Mouse (Mus musculus): ENCODE results near the gene Smg1. TPM values are rescaled to one million over a fixed set of nuclear protein-coding genes. Genes with fewer than 3 reads are reported as not detected.

Smg1 gene
- polyA plus RNA-seq (2015; fragmentation: Nextera tagmentation; extraction: Ambion mirVana) = 23.6 and 25.1 TPM in 2 replicates

DNA sequence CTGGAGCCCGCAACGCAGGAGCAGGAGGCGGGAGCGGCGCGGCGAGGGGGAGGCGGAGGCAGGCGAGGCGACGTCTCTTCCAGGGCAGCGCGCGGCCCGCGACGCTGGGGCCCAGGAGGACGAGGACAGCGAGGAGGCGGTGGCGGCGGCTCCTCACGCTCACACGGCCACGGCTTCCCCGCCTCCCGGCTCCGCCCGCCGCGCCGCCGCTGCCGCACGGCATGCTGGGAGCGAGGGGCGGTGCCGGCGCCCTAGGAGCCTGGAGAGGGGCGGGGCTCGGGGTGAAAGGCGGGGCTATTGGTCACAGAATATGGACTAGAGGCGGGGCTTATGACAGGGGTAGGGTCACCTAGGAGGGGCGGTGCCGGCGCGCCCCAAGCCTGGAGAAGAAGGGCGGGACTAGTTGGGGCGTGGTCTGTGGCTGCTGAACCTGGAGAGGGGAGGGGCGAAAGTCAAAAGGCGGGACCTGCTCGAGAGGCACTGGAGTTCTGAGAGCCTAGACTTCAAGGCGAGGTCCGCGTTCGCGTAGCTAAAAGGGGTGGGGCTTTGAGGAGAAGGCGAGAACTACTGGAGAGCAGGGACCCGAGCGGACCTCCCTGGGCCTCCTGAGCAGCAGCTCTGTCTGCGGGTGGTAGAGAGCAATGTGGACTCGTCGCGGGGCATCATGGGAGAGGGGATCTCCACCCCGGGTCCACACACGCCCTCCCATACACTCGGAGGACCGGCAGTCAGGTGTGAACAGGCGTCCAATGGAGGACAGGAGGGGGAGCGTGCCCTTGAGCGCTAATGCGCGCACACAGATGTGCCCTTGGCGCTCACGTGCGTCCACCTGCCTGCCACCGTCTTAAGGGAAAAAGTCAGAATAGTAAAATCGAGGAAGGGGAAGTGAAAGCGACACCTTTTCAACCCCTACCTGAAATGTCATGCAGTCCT is at the start of gene Smg1:
TSS of gene Smg1 (minus strand) at position 218 of the 933 bp plus-strand sequence.
- peak within 1 kb of the TSS; percentile 99 for H3K9ac ChIP-seq
- 2% methylated on average over 73 of the region's 79 CpGs for whole genome bisulfite sequencing

DNA sequence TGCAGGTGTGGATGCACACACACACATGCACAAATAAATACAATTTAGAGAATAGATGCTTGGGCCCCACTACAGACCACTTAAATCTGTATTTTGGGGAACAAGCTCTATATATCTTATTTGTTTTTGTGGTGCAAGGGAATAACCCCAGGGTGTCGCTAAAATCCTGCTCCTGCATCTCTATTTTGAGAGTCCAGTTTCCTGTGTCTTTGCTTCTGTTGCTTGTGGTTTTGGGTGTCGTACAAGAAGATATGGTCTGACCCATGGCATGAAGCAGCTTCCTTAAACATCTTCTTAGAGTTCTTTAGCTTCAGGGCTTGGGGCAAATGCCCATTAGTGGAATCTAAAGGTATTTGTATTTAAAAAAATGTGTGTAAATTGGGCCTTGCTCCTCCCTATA is 39.7 kb upstream of the Smg1 start:
- H3K9ac ChIP-seq = no peak overlapping the region
- H3K9me3 ChIP-seq = no peaks in the 10 kb centered on the region
- 78% methylated on average over 2 of the region's 2 CpGs for WGBS
- no peak overlapping the region for H3K27ac ChIP-seq
- ATAC-seq (ENCODE audit: insufficient number of reproducible peaks, insufficient read depth, low FRiP score, low TSS enrichment, low read depth) = no peak
- H3K36me3 ChIP-seq = no peaks in the 10 kb centered on the region
- H3K27me3 ChIP-seq = no peaks in the 10 kb centered on the region
- no peaks in the 10 kb centered on the region for H3K4me1 ChIP-seq
- no peak overlapping the region for H3K4me2 ChIP-seq
- H3K4me3 ChIP-seq = no peak overlapping the region

More for the DNA sequence above, at the start of gene Smg1:
- ATAC-seq (ENCODE audit: insufficient number of reproducible peaks, insufficient read depth, low FRiP score, low TSS enrichment, low read depth) = peak; percentile 96
- Histone ChIP-seq H3K27me3 (no peaks in the 10 kb centered on the region), H3K27ac (peak within 1 kb of the TSS; percentile 95), H3K9me3 (no peaks in the 10 kb centered on the region), H3K4me1 (peaks cover 12% of the 10 kb centered on the region), H3K4me2 (peak within 1 kb of the TSS; percentile 69), H3K36me3 (no peaks in the 10 kb centered on the region), H3K4me3 (peak within 1 kb of the TSS; percentile 99)

DNA sequence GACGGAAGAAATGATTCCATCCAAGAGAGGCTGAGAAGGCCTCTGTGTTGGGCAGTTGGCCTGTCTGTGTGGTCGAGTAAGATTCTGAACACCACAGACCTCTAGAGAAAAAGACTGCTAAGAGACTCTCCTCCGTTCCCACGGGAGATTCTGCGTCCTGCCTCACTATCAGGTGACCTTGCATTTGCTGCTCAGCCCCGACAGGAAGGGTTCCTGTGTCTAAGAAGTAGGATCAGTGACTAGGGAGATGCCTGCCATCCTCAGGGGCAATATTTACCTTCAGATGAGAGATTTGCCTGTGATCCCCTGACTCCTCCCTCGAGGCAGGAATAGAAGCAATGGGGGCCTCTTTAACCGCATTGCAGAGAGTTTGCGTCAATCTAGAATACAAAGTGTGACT is 39.1 kb upstream of the Smg1 start:
- Histone ChIP-seq H3K9me3 (no peaks in the 10 kb centered on the region), H3K4me1 (no peaks in the 10 kb centered on the region), H3K9ac (no peak overlapping the region), H3K27me3 (no peaks in the 10 kb centered on the region), H3K27ac (no peak overlapping the region), H3K4me2 (no peak overlapping the region), H3K4me3 (no peak overlapping the region), H3K36me3 (no peaks in the 10 kb centered on the region)
- WGBS = 68% methylated on average over 9 of the region's 9 CpGs
- no peak for ATAC-seq (ENCODE audit: insufficient number of reproducible peaks, insufficient read depth, low FRiP score, low TSS enrichment, low read depth)

- Histone ChIP-seq H3K9ac (no peak overlapping the region), H3K4me2 (no peak overlapping the region), H3K9me3 (no peaks in the 10 kb centered on the region), H3K4me3 (no peak overlapping the region), H3K27ac (no peak overlapping the region), H3K36me3 (no peaks in the 10 kb centered on the region), H3K27me3 (no peaks in the 10 kb centered on the region), H3K4me1 (0 out of 2 replicates have a peak, but pooled peaks cover 3% of the 10 kb centered on the region)
- no peak for ATAC-seq (ENCODE audit: insufficient number of reproducible peaks, insufficient read depth, low FRiP score, low TSS enrichment, low read depth)
- 41% methylated on average over 3 of the region's 3 CpGs for WGBS
Measured at GRCm38 (mm10) chr7:118279521-118279920, 36.1 kb upstream of the Smg1 start.

- Histone ChIP-seq H3K4me3 (no peak overlapping the region), H3K27me3 (no peaks in the 10 kb centered on the region), H3K4me1 (0 out of 2 replicates have a peak, but pooled peaks cover 3% of the 10 kb centered on the region), H3K9ac (no peak overlapping the region), H3K36me3 (no peaks in the 10 kb centered on the region), H3K4me2 (peak overlapping the region; percentile 31; the same call in 1 of the 2 replicates), H3K9me3 (no peaks in the 10 kb centered on the region), H3K27ac (0 out of 2 replicates have a peak overlapping the region, but pooled peaks have one; percentile 4)
- 63% methylated on average over 11 of the region's 11 CpGs for WGBS
- ATAC-seq (ENCODE audit: insufficient number of reproducible peaks, insufficient read depth, low FRiP score, low TSS enrichment, low read depth) = no peak
Measured at GRCm38 (mm10) chr7:118277335-118277910, 34.0 kb upstream of the Smg1 start.

DNA sequence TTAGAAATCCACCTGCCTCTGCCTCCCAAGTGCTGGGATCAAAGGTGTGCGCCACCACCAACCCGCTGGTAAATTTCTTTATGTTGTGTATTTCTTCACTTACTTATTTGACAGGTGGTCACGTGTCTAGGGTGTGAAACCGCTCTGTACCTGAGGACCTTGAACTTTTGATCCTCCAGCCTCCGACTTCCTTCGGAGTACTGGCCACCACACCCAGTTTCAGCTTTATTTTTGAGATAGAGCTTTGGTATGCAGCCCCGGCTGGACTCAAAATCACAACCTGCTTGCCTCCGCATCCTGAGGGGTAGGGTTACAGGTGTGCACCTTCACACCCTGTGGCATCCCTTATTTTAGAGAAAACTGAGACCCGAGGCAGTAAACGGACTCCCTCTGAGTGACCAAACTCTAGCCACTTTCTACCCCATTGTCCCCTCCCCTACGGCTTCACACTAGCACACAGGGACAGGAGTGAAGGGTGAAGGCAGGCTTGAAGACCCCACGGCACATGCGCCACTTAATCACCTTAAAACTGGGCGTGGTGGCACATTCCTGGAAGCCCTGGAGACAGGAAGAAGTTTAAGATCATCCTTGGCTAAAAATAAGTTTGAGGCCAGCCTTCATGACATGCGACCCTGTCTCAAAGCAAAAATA is 33.3 kb upstream of the Smg1 start:
- Histone ChIP-seq H3K4me2 (peak overlapping the region; percentile 31; the same call in 1 of the 2 replicates), H3K4me3 (no peak overlapping the region), H3K4me1 (0 out of 2 replicates have a peak, but pooled peaks cover 3% of the 10 kb centered on the region), H3K27me3 (no peaks in the 10 kb centered on the region), H3K9me3 (no peaks in the 10 kb centered on the region), H3K9ac (no peak overlapping the region), H3K36me3 (no peaks in the 10 kb centered on the region), H3K27ac (0 out of 2 replicates have a peak overlapping the region, but pooled peaks have one; percentile 4)
- ATAC-seq (ENCODE audit: insufficient number of reproducible peaks, insufficient read depth, low FRiP score, low TSS enrichment, low read depth) = no peak
- WGBS = 81% methylated on average over 15 of the region's 15 CpGs

- Histone ChIP-seq H3K4me3 (no peak overlapping the region), H3K36me3 (no peaks in the 10 kb centered on the region), H3K27ac (no peak overlapping the region), H3K9me3 (no peaks in the 10 kb centered on the region), H3K27me3 (no peaks in the 10 kb centered on the region), H3K4me2 (no peak overlapping the region), H3K9ac (no peak overlapping the region), H3K4me1 (0 out of 2 replicates have a peak, but pooled peaks cover 3% of the 10 kb centered on the region)
- WGBS = 80% methylated on average over 6 of the region's 6 CpGs
- no peak for ATAC-seq (ENCODE audit: insufficient number of reproducible peaks, insufficient read depth, low FRiP score, low TSS enrichment, low read depth)
Measured at GRCm38 (mm10) chr7:118275265-118275664, 31.8 kb upstream of the Smg1 start.

GRCm38 (mm10) chr7:118274851-118275250 is 31.4 kb upstream of the Smg1 start:
- Histone ChIP-seq H3K27ac (no peak overlapping the region), H3K9ac (no peak overlapping the region), H3K4me3 (no peak overlapping the region)

DNA sequence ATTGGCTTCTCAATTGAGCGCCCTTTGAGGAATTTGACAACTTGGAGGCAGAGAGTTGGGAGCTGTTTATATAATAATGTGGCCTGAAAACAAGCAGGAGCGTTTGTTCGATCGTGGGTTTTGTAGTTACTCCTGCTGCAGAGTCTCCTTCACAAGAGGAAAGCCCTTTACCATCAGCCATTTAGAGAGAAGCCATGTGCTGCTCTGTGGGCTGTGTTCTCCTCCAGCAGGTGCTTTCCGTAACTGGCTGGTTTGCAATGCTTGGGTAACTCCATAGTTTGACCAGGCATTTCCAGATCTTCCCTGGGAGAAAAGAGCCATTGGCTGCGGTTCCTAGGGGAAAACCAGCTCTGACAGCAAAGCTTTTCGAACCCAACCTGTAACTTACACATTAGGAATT is 30.7 kb upstream of the Smg1 start:
- no peaks in the 10 kb centered on the region for H3K36me3 ChIP-seq
- H3K27me3 ChIP-seq = no peaks in the 10 kb centered on the region
- no peak overlapping the region for H3K9ac ChIP-seq
- 90% methylated on average over 7 of the region's 7 CpGs for WGBS
- no peak overlapping the region for H3K4me3 ChIP-seq
- H3K4me2 ChIP-seq = no peak overlapping the region
- no peaks in the 10 kb centered on the region for H3K9me3 ChIP-seq
- H3K4me1 ChIP-seq = 0 out of 2 replicates have a peak, but pooled peaks cover 3% of the 10 kb centered on the region
- no peak for ATAC-seq (ENCODE audit: insufficient number of reproducible peaks, insufficient read depth, low FRiP score, low TSS enrichment, low read depth)
- H3K27ac ChIP-seq = no peak overlapping the region

More at GRCm38 (mm10) chr7:118274851-118275250, 31.4 kb upstream of the Smg1 start:
- WGBS = 88% methylated on average over 5 of the region's 5 CpGs
- ATAC-seq (ENCODE audit: insufficient number of reproducible peaks, insufficient read depth, low FRiP score, low TSS enrichment, low read depth) = no peak
- Histone ChIP-seq H3K9me3 (no peaks in the 10 kb centered on the region), H3K27me3 (no peaks in the 10 kb centered on the region), H3K4me1 (0 out of 2 replicates have a peak, but pooled peaks cover 3% of the 10 kb centered on the region), H3K4me2 (no peak overlapping the region), H3K36me3 (no peaks in the 10 kb centered on the region)

DNA sequence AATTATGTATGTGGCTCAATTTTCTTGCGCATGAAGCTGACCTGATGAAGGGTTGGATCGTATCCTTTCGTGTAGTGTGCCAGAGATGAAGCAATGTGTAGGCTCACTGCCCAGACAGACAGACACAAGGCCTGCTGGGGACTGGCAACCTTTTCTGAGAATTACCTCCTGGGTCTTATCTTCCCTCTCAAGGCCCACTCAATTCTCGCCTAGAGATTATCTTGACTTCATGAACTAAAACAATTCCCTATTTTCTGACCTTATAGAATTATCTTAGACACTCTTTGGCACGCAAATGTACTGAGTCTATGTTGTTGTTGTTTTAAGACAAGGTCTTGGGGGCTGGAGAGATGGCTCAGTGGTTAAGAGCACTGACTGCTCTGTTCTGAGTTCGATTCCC is 22.6 kb upstream of the Smg1 start:
- H3K4me2 ChIP-seq = no peak overlapping the region
- no peak for ATAC-seq (ENCODE audit: insufficient number of reproducible peaks, insufficient read depth, low FRiP score, low TSS enrichment, low read depth)
- no peaks in the 10 kb centered on the region for H3K9me3 ChIP-seq
- no peaks in the 10 kb centered on the region for H3K36me3 ChIP-seq
- no peak overlapping the region for H3K9ac ChIP-seq
- no peak overlapping the region for H3K27ac ChIP-seq
- 94% methylated on average over 6 of the region's 6 CpGs for WGBS
- H3K27me3 ChIP-seq = no peaks in the 10 kb centered on the region
- no peaks in the 10 kb centered on the region for H3K4me1 ChIP-seq
- no peak overlapping the region for H3K4me3 ChIP-seq

DNA sequence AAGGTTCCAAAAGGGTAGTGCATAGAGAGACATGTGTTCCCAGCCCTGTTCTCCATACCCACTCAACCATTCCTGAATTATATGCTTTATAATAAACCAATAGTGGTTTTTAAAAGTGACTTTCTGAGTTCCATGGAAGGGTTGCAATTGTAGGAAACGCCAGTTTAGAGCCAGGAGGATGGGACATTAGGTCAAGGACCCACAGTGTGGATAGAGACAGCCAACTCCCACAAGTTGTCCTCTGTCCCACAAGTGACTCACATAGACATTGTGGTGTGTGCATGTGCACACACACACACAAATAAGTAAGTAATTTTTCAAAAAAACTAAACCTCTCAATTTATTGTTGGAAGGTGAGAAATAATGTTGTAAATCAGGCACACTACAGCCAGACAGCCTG is 20.1 kb upstream of the Smg1 start:
- H3K4me1 ChIP-seq = no peaks in the 10 kb centered on the region
- H3K9ac ChIP-seq = no peak overlapping the region
- WGBS = 67% methylated on average over 1 of the region's 1 CpGs
- H3K9me3 ChIP-seq = no peaks in the 10 kb centered on the region
- H3K4me3 ChIP-seq = no peak overlapping the region
- no peak overlapping the region for H3K27ac ChIP-seq
- H3K27me3 ChIP-seq = no peaks in the 10 kb centered on the region
- no peak overlapping the region for H3K4me2 ChIP-seq
- no peak for ATAC-seq (ENCODE audit: insufficient number of reproducible peaks, insufficient read depth, low FRiP score, low TSS enrichment, low read depth)
- no peaks in the 10 kb centered on the region for H3K36me3 ChIP-seq
